Mouse (Mus musculus) heart, adult 8-10 months (tissue): ENCODE results near the gene Gnb3. TPM values are rescaled to one million over a fixed set of nuclear protein-coding genes. Genes with fewer than 3 reads are reported as not detected.
A peak's percentile ranks its signal among the peaks of the same experiment; 100 is the strongest.
"Not testable (repeated sequence)": the region's sequence is repeated elsewhere in the genome, so short reads cannot be mapped to it uniquely, and the experiment has no call there.

Experiments used
- DNase-seq: peaks from one replicate; pipeline ENCODE4 v3.0.0; 2022; ENCODE audit warnings: low spot score
- total RNA-seq, 4 experiments: library from RNA; stranded (reverse); gene quantifications; 2 replicates each; pipeline ENCODE4 v1.2.4; 2022

The Gnb3 gene
- total RNA-seq, 4 experiments from 2014 or later, result 11.6 to 18.4 (median 16.7) TPM

DNA sequence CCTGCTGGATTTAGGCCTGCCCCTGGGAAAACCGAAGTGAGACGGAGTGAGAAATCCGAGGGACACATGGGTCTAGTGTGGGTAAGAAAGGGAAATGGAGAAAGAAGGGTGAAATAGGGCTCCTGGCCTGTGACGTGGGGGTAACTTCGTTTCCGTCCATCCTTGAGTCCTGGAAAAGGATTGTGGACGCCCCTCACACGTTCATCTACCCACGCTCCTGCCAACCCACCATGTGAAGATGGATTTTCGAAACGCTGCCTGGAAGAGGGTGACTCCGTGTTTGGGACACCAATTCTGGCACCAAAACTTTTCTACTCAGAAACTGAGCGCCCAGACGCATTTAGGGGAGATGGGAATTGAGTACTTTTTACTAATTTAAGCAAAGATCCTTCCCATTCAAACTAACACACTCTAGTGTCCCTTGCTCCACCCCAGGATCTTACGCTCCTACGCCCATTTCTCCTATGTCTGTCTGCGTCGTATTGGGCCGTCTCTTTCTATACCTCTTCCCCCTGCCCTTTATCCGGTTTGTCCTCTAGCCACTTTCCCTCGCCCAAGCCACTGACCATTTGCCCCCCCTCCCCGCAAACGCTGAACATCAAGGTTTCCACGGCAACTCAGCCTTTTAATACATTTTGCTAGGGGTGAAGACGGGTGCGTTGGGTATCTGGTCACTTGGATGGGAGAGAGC is 17.9 kb upstream of the Gnb3 start:
- no peak for DNase-seq

DNA sequence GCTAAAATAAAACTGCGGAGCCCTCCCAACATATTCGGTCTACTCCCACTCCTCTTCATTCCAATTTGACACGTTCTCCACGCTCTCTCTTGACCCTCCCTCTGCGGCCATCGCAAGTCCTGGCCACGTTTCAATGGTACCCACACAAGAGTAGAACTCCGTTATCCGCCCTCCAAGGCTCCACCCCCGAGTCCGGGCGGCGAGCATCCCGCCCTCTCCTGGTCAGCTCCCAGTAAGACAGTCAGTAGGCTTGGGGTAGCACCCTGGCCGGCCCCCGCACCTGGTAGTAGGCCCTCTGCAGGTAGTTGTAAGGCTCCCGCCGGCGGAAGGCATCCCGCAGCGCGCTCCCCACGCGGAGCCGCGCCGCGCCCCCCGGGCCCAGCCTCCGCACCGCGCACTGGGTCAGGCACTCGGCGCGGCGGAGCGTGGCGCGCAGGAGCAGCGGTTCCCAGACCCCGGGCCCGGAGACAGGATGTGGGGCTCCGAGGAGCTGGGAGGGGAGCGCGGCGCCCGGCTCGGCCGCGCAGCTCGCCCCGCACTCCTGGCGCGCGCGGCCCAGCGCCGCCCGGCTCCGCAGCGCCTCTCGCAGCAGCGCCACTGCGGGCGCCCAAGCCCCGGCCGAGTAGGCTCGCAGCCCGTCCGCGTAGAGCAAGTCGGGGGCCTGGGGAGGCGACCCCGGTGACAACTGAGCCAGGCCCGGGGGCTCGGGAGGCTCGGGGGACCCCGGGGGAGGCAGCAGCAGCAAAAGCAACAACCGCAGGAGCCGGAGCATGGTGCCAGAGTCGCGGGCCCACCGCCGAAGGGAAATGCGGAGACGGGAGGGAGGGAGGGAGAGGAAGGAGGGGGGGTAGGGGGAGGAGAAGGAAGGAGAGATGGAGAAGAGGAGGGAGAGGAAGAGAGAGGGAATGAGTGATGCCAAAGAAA is 17.1 kb upstream of the Gnb3 start, which contains the start of gene P3h3:
Gene P3h3, minus strand, starts transcription at position 837 of the 924 bp plus-strand sequence.
- peak; percentile 74 for DNase-seq

DNA sequence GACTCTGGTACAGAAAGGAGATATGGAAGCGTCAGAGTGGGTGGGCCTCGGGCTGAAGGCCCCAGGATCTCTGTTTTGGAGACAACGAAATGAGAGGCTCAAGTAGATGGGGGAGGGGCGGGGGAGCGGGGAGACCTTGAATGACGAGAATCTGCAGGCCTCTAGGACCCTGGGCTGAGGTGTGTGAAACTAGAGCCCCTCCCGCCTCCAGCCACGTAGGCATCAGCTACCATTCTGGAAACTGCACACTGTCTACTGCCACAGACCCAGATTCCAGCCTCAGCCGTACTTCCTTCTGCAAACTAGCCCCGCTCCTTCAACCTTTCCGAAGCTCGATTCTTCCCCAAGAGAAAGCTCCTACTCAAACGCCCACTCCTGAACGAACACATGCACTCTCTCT is 16.2 kb upstream of the Gnb3 start:
- DNase-seq, result no peak

DNA sequence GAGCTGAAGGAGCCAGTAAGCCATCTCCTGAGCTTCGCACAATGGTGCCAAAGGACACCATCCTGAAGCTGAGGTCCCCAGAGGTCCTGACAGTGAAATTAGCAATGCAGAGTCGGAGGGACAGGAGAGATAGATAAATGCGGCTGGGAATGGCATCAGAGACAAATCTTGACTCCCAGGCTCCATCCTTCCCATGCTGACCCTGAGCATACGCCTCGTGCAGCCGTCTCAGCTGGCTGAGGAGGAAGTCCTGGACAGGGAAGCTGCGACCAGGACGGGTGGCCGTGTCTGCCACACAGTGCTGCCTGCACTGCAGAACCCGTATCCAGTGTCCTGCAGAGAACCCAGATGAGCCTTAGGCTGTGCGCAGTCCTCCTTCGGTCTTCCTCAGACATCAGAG is 14.6 kb upstream of the Gnb3 start:
- DNase-seq, result no peak

DNA sequence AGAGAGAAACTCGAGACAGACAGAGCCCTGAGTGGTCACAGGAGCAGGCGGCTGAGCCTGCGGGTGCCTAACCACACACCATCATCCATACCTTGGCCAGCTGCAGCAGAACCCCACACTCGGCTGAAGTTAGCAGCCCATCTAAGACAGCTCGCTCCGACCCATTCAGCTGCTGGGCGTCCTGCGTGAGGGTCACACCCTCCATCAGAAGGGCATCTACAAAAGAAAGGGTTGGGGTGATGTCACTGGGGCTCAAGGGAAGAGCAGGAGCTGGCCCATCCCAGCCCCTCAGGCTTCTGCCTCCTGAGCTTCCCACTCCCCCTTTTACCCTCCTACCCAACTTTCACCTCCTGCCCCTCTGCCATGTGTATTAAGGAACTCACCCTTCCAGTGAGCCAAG is 10.5 kb upstream of the Gnb3 start:
- DNase-seq, result no peak

DNA sequence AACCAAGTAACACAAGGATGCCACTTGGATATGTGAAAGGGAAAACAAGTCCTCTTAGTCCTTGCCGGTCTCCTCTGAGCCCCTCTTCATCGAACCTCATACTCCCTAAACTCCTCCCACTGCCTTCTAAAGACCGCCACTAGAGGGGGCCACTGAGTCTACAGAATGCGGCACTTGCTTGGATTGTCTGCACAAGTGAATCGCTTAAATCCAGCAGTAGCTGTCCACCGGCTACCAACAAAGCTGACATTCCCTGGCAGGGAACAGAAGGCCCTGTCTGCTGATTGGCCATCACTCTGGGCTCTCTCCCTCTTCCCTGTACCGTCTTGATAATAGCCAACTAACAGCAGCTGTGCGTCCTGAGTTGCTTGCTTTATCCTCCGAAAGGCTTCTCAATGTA is 7.2 kb upstream of the Gnb3 start:
- DNase-seq, result peak; percentile 92

DNA sequence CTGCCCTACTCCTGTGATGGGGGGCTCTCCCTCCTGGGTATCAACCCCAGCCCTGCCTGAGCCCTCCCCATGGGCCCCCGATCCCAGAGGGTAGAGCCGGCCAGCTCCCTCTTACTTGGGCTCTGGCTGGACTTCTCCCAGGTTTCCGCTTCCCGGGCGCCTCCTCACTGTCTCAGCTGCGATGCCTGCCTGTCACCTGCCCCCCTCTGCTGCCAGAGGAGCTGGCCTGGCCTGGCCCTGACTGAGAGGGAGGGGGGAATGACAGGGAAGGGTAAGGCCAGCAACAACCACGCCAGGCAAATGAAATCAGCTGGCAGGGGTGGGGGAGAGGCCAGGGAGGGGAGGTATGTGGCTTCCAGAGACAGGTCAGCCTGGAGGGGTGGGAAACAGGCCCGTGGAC is 270 bp downstream of the Gnb3 start:
- DNase-seq, result no peak

DNA sequence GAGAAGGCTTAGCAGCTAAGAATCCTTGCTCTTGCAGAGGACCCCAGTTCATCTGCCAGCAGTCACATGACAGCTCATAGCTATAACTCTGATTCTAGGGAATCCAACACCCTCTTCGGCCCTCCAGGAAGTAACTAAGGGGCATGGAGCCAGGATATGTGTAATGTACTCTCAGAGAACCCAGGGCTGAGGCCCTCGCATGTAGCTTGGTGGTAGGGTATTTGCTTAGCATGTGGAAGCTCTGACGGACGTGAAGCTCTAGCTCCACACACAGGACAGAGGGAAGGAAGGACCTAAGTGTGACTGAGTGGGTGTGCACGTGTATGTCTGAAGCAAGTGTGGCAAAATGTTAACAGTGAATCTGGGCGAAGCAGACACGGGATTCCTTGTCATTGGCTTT is 3.7 kb downstream of the Gnb3 start:
- DNase-seq, result no peak

DNA sequence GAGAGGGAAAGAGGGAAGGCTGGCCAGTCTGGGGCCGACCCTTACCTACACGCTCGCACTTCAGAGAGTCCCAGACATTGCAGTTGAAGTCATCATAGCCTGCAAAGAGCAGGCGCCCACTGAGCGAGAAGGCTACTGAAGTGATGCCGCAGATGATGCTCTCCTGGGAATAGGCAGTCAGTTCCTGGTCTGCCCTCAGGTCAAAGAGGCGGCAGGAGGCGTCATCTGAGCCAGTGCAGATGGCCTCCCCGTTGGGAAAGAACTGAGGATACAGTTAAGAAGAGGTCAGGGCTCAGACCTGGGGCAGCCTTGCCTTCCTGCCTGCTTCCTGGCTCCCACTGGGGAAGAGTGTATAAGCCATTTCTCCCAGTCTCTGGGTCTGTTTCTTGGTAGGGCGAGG is 4.5 kb downstream of the Gnb3 start:
- no peak for DNase-seq

DNA sequence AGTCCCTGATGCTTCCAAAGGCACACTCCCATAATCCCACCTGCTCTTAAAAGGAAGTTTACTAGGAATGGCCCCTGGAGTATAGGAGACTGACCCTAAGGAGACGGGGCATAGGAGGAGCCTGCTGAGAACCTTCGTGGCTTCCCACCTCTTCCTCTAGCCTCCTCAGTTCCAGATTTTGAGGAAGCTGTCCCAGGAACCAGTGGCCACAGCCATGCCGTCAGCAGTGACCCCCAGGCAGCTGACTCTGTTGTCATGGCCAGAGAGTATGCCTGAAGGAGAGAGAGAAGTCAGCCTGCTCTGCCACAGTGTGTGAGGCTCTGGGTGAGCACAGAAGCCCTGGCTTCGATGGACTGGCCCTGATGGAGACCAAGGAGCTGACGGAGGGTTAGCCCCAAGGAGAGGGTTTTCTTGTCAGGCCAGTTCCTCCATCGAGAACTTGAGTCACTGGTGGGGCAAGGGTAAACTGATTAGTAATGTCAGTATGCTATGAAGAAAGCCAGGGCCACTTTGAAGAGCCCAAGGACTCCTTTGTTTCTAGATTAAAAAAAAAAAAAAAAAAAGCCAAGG is 5.5 kb downstream of the Gnb3 start:
- no peak for DNase-seq

DNA sequence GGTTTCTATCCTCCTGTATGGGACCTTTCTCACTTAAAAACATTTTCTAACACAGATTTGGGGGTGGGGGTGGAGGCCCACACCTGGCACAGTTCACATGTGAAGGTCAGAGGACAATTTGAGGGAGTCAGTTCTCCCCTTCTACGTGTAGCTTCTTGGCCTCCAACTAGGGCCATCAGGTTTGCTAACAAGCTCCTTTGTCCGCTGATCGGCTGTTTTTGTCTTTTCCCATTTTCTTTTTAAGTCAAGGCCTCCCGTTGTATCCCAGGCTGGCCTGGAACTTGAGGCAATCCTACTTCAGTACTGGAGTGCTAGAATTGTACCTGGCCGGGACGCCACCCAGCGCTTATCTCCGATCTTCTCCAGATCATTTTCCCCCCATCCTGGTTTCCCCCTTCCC is 8.4 kb downstream of the Gnb3 start:
- DNase-seq, result no peak

DNA sequence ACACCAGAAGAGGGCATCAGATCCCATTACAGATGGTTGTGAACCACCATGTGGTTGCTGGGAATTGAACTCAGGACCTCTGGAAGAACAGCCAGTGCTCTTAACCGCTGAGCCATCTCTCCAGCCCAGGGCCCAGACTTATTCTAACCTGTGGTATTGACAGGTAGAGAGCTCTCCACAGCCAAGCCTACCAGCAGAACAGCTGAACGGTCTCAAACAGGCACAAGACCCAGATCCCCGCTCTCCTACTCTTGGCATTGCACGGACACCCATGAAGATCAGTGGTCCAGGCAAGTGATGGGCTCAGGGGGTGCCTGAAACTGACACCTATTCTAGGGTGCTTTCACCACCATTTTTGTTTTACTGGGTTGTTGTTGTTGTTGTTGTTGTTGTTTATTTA is 8.9 kb downstream of the Gnb3 start:
- DNase-seq, result not testable (repeated sequence)

DNA sequence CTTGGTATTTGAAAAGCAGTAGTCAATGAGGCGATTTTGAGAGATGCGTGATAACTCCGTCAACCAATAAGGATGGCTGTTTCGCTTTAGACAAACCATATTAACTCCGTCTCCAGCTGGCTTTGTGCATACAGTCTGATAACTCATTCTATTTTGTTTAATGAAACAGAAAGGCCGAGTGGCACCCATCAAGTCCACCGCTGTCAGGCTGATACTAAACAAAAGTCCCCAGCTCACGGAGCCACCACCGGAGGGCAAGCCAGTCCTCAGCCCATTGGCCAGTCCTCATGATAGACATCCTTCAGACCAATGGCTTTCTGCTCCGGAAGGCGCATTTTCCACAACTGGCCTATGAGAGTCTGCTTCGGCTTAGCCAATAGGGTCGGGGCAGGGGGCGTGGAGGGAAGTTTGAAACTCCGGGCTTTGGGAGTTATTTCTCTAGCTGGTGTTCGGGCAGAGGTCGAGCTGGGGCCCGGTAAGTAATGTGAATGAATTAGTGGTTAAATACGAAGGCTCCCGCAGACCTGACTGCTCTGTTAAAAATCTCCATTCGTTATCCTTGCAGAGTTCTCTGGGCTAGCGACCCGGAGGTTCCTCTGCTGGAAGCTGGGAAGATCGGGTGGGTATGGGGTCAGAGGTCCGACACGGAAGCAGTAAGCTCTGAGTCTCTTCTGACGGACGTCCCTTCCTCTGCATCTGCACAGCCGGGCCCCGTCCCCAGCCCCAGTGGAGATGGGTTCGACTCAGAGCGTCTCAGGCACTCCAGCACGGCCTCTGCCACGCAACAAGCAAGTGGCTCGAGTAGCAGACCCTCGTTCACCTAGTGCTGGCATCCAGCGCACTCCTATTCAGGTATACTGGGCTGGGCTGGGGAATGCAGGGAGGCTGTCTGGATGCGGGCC is 10.0 kb downstream of the Gnb3 start:
- peak; percentile 98 for DNase-seq

DNA sequence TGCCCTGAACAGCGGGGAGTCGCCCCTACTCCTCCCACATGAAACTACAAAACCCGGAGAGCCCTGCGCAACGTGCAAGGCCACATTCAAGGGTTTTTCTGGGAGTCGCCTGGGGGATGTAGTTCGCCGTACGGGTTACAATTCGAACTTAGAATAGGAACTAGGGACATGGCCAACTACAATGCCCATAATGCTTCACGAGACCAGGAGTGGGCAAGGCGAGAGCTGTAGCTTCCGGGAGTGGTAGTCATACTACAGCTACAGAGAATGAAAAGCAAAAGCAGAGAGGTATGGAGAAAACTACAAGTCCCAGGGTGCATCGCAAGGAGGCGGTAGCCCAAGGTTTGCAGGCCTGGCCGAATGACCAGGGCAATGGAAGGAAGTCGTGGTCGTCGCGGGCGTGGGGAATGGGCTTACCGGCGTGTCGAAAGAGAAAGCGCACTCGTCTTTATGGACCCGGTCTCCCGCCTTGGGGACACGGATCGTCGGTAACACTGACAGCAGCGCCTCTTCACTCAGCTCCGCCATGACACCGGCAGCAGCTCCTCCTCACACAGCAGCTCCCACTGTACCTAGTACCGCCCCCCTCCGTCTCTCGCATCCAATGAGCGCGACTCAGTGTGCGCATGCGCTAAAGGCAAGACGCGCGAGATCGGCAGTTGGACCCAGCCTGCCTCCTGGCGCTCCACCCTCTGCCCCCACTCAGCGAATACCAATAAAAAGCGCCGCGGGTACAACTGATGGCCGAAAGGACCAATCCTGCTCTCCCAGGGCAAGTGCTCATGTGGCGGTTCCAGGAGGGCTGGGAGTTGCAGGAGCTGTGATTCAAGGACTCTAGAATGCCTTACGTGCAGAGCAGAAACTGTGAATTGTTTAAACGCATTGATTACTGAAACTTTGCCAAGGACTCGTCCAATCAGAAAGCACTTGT is 10.9 kb downstream of the Gnb3 start, which contains the start of the genes Usp5 and Cdca3:
Gene Usp5, minus strand, starts transcription at position 617 of the 931 bp plus-strand sequence.
Gene Cdca3, plus strand, starts transcription at position 680 of the 931 bp plus-strand sequence.
- DNase-seq, result peak; percentile 99

DNA sequence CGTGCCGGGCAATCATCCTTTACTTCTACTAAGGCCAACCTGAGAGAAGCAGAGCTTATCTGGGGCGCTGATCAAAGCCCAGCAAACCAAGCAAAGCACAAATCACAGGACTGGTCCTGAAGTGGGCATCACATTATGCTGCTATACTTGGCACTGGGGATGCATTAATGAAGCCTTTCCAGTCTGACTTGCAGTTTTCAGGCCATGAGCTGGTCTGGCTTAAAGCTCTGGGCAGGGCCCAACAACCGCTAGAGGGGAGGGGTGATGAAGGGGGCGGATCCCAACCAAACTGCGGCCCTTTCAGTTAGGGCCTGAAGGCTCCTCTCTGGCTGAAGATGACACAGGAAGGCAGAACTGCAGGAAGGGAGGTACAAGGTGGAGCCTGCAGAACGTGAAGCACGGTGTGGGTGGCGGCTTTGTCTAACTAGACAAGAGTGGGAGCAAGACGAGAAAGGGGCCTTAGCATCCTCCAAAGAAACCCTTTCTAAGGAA is 11.9 kb downstream of the Gnb3 start:
- DNase-seq, result no peak

DNA sequence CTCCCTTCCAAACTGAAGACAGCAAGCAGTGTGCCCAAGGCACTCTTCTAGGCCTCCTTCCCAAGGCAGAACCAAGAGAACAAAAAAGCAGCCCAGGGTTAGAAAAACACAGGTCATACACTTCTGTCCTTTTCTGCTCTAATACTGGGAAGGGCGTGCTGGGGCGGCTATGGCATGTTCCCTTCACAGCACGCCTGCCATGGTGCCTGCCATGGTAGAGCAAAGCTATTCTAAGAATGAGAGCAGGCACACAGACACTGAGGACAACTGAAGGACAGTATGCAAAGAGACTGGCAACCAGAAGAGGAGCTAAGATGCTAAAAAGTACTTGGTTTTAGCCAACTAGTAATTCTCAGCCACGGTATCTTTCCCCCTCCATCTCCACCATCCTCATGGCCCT is 18.0 kb downstream of the Gnb3 start:
- DNase-seq, result no peak

DNA sequence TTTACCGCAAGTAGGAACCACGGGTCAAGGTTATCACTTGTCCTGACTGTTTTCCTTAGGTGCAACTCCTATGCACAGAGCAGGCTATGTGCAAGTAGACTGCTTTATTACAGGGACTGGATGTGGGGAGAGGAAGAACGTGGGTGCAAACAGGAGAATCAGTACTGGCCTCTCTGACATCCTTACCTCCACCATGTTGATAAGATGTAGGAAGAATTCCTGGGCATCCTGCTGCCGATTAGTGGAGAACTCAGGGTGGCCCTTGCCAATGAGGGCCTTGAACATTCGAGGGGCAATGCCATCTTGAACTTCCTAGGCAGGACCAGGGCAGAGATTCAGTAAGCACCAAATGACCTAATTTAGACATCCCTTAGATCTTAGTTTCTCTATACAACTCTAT is 19.2 kb downstream of the Gnb3 start:
- no peak for DNase-seq

DNA sequence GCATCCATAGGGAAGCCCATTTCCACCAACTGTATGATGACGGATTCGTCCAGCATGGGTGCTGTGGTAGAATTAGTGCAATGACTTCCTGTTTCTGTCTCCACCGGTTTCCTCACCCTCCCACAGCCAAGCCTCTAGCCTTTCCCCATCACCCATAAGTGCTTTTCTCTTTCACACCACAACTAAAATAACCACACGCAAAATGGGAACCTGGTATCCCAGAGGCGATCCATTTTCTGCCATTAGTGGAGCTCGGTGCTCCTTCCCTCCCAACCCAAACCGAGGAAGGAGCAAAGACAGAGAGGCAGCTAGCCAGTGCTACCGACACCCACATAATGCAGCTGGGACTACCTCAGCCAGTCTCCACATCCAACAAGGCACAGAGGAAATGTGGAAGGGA is 22.1 kb downstream of the Gnb3 start:
- no peak for DNase-seq

DNA sequence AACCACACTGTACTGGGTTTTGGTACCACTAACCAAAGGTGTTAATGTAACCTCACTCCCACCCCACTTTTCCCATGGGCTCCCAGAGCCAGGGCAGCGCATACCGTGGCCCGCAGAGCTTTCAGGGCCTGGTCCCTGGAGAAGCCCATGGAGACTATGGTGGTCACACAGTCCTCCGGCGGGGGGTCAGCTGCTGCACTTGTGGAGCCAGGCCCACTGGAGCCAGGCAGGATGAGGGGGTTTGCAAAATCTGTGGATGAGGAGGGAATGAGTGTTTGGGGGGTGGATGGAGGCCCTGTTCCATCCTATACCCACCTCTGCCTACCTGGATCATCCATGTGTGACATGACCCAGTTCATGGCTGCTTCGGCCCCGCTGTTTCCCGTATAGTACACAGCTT is 22.5 kb downstream of the Gnb3 start:
- no peak for DNase-seq

DNA sequence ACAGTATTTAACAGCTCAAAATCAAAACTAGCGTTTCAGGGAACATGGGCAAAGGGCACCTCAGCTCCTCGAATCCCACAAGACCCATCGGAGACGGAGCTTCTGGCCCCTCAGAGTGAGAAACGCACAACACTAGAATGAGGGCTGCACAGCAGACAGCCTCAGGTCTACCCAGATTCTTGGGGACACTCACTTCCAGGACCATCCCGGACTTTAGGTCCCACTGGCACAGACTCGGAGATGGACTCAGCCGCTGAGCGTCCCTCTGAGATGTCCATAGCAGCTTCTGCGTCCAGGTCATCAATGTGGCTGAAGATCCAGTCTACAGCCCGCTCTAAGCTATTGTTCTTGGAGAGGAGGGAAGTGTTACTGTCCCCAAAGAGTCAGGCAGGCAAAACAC is 22.9 kb downstream of the Gnb3 start:
- DNase-seq, result no peak
